Mouse (Mus musculus) heart, embryonic 12.5 days (tissue): ENCODE measurements around the gene Tfam. TPM values are rescaled to one million over a fixed set of nuclear protein-coding genes. Genes with fewer than 3 reads are reported as not detected.

Experiments
- ATAC-seq: fragments of 200-750 bp; cut with Nextera tagmentation; 2 replicates; pipeline ENCODE4 v1.8.0; 2017; ENCODE audit warnings: moderate TSS enrichment, moderate library complexity; ENCODE audit not compliant: insufficient number of reproducible peaks, low FRiP score
- H3K27ac ChIP-seq: fragments of 300-500 bp; sonication (generic); 2 replicates; pipeline ENCODE4 v1.5.1; 2016; ENCODE audit warnings: mild to moderate bottlenecking, moderate library complexity; ENCODE audit not compliant: poor library complexity, severe bottlenecking
- H3K27me3 ChIP-seq: fragments of 300-500 bp; sonication (generic); replicated peaks from 2 replicates; pipeline ENCODE4 v1.6.1; 2016; ENCODE audit warnings: mild to moderate bottlenecking, moderate library complexity
- H3K36me3 ChIP-seq: fragments of 300-500 bp; sonication (generic); 2 replicates; pipeline ENCODE4 v1.6.1; 2016; ENCODE audit warnings: mild to moderate bottlenecking, moderate library complexity
- H3K4me1 ChIP-seq: fragments of 300-500 bp; sonication (generic); replicated peaks from 2 replicates; pipeline ENCODE4 v1.6.1; 2016; ENCODE audit warnings: mild to moderate bottlenecking
- H3K4me2 ChIP-seq: fragments of 300-500 bp; sonication (generic); 2 replicates; pipeline ENCODE4 v1.6.1; 2016; ENCODE audit warnings: mild to moderate bottlenecking, moderate library complexity
- H3K4me3 ChIP-seq: fragments of 300-500 bp; sonication (generic); 2 replicates; pipeline ENCODE4 v1.5.1; 2016; ENCODE audit warnings: mild to moderate bottlenecking
- H3K9ac ChIP-seq: fragments of 300-500 bp; sonication (generic); 2 replicates; pipeline ENCODE4 v1.6.1; 2016; ENCODE audit warnings: mild to moderate bottlenecking, moderate library complexity
- H3K9me3 ChIP-seq: fragments of 300-500 bp; sonication (generic); replicated peaks from 2 replicates; pipeline ENCODE4 v1.6.1; 2016; ENCODE audit warnings: mild to moderate bottlenecking, moderate library complexity
- WGBS: fragments of 180-500 bp; shearing (Covaris S2); methylation state at CpG from one replicate; pipeline ENCODE4 v1.1.7; 2016; 5-methylcytosine and 5-hydroxymethylcytosine counted together
- polyA plus RNA-seq: library from polyadenylated mRNA; unstranded; fragments of >200 nt; fragmentation: Nextera tagmentation; extraction: Ambion mirVana; gene quantifications from 2 replicates; pipeline ENCODE4 v1.2.1, GENCODE M21; 2016

Gene Tfam
- polyA plus RNA-seq, 1 experiment from 2014 or later: 63.7 TPM

- peak overlapping the region; percentile 42; the same call in 1 of the 2 replicates for H3K27ac ChIP-seq
Measured at GRCm38 (mm10) chr10:71192886-71193285, 45.2 kb downstream of the Tfam start.

DNA sequence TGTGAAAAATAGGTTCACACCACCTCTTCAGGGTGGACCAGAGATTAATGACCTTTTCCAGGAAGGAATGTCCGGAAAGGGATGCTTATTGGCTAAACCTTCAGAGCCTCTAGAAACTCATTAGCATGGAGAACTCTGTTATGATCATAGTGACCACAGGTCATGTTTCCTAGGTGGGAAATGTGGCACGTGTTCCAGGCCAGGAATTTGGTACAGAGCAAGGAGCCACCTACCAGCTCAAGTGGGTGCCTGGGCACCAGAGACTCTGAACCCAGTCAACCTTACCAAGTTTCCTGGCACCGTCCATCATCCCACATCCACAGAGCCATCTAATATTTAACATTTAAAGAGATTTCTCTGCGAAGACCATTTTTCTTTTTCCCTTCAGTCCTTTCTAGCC, 49.4 kb downstream of the Tfam start:
- 74% methylated on average over 4 of the region's 4 CpGs for WGBS
- Histone ChIP-seq H3K27me3 (no peaks in the 10 kb centered on the region), H3K36me3 (no peaks in the 10 kb centered on the region), H3K9me3 (0 out of 2 replicates have a peak, but pooled peaks cover 3% of the 10 kb centered on the region), H3K4me3 (no peak overlapping the region), H3K4me1 (peaks cover 19% of the 10 kb centered on the region), H3K27ac (no peak overlapping the region), H3K9ac (no peak overlapping the region), H3K4me2 (no peak overlapping the region)
- ATAC-seq: no peak

More at GRCm38 (mm10) chr10:71192886-71193285, 45.2 kb downstream of the Tfam start:
- Histone ChIP-seq H3K9me3 (0 out of 2 replicates have a peak, but pooled peaks cover 3% of the 10 kb centered on the region), H3K36me3 (no peaks in the 10 kb centered on the region), H3K4me3 (0 out of 2 replicates have a peak overlapping the region, but pooled peaks have one; percentile 0), H3K9ac (no peak overlapping the region), H3K27me3 (no peaks in the 10 kb centered on the region), H3K4me2 (peak overlapping the region; percentile 42), H3K4me1 (peaks cover 20% of the 10 kb centered on the region)
- 22% methylated on average over 11 of the region's 11 CpGs for WGBS
- ATAC-seq: peak; percentile 48; the same call in 1 of the 2 replicates

DNA sequence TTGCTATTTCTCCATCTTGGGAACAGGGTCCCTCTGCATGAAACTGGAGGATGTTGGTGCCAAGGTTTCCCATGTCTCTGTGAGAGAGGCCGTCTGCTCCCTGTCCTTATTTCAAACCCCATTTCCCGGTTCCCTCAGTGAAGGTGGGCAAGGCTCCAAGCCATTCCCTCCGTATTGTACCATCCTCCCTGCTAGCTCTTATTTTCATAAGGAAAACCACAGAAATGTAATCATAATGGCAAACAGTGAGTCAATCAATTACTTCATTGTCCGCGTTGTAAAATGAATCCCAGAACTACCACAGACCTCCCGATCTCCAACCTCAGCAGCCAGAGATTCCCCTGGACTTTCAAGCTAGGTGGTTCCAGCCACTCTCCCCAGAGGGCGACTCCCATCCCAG, 53.0 kb downstream of the Tfam start:
- 74% methylated on average over 7 of the region's 7 CpGs for WGBS
- Histone ChIP-seq H3K4me2 (no peak overlapping the region), H3K4me3 (no peak overlapping the region), H3K27me3 (no peaks in the 10 kb centered on the region), H3K9ac (no peak overlapping the region), H3K36me3 (no peaks in the 10 kb centered on the region), H3K9me3 (peaks cover 4% of the 10 kb centered on the region), H3K27ac (no peak overlapping the region), H3K4me1 (peaks cover 17% of the 10 kb centered on the region)
- ATAC-seq: no peak

GRCm38 (mm10) chr10:71183339-71184031, 54.6 kb downstream of the Tfam start:
- H3K4me3 ChIP-seq: no peak overlapping the region
- peaks cover 5% of the 10 kb centered on the region for H3K9me3 ChIP-seq
- H3K4me2 ChIP-seq: no peak overlapping the region
- WGBS: 23% methylated on average over 7 of the region's 7 CpGs
- peaks cover 17% of the 10 kb centered on the region for H3K4me1 ChIP-seq
- ATAC-seq: peak; percentile 30; the same call in 1 of the 2 replicates
- no peak overlapping the region for H3K9ac ChIP-seq
- no peaks in the 10 kb centered on the region for H3K36me3 ChIP-seq
- H3K27me3 ChIP-seq: no peaks in the 10 kb centered on the region
- H3K27ac ChIP-seq: peak overlapping the region; percentile 22; the same call in 1 of the 2 replicates

- ATAC-seq: no peak
- no peaks in the 10 kb centered on the region for H3K36me3 ChIP-seq
- no peak overlapping the region for H3K9ac ChIP-seq
- no peaks in the 10 kb centered on the region for H3K27me3 ChIP-seq
- no peak overlapping the region for H3K4me2 ChIP-seq
- H3K4me3 ChIP-seq: no peak overlapping the region
- 84% methylated on average over 4 of the region's 4 CpGs for WGBS
- H3K4me1 ChIP-seq: peaks cover 17% of the 10 kb centered on the region
- H3K27ac ChIP-seq: no peak overlapping the region
- H3K9me3 ChIP-seq: peaks cover 5% of the 10 kb centered on the region
Measured at GRCm38 (mm10) chr10:71181931-71182330, 56.1 kb downstream of the Tfam start.

DNA sequence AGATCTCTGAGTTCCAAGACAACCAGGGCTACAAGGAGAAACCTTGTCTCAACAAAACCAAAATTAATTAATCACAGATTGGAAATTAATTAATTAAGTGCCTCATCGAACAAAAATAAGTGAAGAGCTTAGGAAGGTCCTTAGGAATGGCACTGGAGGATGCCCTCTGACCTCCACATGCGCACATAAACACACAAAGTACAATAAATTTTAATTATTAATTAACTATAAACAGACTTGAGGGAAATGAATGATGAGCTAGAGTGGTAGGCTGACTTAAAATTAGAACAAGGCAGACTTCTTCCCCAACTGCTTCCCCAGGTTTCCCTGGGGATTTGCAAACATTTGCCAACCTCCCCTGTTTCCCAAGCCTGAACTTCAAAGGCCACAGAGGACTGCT, 57.0 kb downstream of the Tfam start:
- H3K27ac ChIP-seq: no peak overlapping the region
- no peaks in the 10 kb centered on the region for H3K36me3 ChIP-seq
- WGBS: 87% methylated on average over 2 of the region's 2 CpGs
- H3K4me2 ChIP-seq: no peak overlapping the region
- peaks cover 17% of the 10 kb centered on the region for H3K4me1 ChIP-seq
- H3K9ac ChIP-seq: no peak overlapping the region
- no peaks in the 10 kb centered on the region for H3K27me3 ChIP-seq
- H3K9me3 ChIP-seq: peaks cover 5% of the 10 kb centered on the region
- ATAC-seq: no peak
- H3K4me3 ChIP-seq: no peak overlapping the region

GRCm38 (mm10) chr10:71180057-71180456, 58.0 kb downstream of the Tfam start:
- Histone ChIP-seq H3K27me3 (no peaks in the 10 kb centered on the region), H3K36me3 (no peaks in the 10 kb centered on the region), H3K27ac (no peak overlapping the region), H3K4me3 (no peak overlapping the region), H3K4me1 (peaks cover 17% of the 10 kb centered on the region), H3K9me3 (peaks cover 5% of the 10 kb centered on the region), H3K4me2 (no peak overlapping the region), H3K9ac (no peak overlapping the region)
- 81% methylated on average over 2 of the region's 2 CpGs for WGBS
- ATAC-seq: no peak

- Histone ChIP-seq H3K27me3 (no peaks in the 10 kb centered on the region), H3K36me3 (no peaks in the 10 kb centered on the region), H3K4me3 (no peak overlapping the region), H3K4me2 (no peak overlapping the region), H3K9ac (no peak overlapping the region), H3K9me3 (peaks cover 10% of the 10 kb centered on the region), H3K27ac (no peak overlapping the region), H3K4me1 (peaks cover 2% of the 10 kb centered on the region; the same call in 1 of the 2 replicates)
- ATAC-seq: no peak
- 62% methylated on average over 7 of the region's 7 CpGs for WGBS
Measured at GRCm38 (mm10) chr10:71177201-71177600, 60.9 kb downstream of the Tfam start.

DNA sequence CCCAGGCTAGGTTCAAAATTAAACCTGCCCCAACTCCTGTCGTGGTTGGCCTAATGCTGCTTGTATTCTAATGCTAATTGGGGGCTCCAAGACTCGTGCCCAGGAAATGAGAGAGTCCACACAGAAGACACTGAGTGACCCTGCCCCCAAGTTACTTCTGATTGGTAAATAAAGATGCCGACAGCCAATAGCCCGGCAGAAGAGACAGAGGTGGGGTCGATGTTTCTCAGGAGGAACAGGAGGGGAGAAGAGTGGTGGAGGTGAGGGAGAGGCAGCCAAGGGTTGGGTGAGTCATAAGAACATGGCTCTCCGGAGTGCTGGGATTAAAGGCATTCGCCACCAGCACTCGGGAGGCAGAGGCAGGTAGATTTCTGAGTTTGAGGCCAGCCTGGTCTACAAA, 61.7 kb downstream of the Tfam start:
- Histone ChIP-seq H3K9me3 (peaks cover 11% of the 10 kb centered on the region), H3K9ac (no peak overlapping the region), H3K4me3 (no peak overlapping the region), H3K27me3 (no peaks in the 10 kb centered on the region), H3K27ac (no peak overlapping the region), H3K4me1 (no peaks in the 10 kb centered on the region), H3K36me3 (no peaks in the 10 kb centered on the region), H3K4me2 (no peak overlapping the region)
- WGBS: 77% methylated on average over 8 of the region's 8 CpGs
- no peak for ATAC-seq

Other genes with a start within 250 kb of the Tfam start
- gene Bicc1, start 78.6 kb downstream of the Tfam start, polyA plus RNA-seq: 21.7 and 24.2 TPM in 2 replicates
- 66.2 and 68.1 TPM in 2 replicates for gene Ube2d1, start 47.0 kb upstream of the Tfam start, polyA plus RNA-seq
- 165 and 170 TPM in 2 replicates for gene Cisd1, start 106.7 kb upstream of the Tfam start, polyA plus RNA-seq
- 10.2 and 11.9 TPM in 2 replicates for gene Ipmk, start 109.5 kb upstream of the Tfam start, polyA plus RNA-seq